In the genomic region with DNA sequence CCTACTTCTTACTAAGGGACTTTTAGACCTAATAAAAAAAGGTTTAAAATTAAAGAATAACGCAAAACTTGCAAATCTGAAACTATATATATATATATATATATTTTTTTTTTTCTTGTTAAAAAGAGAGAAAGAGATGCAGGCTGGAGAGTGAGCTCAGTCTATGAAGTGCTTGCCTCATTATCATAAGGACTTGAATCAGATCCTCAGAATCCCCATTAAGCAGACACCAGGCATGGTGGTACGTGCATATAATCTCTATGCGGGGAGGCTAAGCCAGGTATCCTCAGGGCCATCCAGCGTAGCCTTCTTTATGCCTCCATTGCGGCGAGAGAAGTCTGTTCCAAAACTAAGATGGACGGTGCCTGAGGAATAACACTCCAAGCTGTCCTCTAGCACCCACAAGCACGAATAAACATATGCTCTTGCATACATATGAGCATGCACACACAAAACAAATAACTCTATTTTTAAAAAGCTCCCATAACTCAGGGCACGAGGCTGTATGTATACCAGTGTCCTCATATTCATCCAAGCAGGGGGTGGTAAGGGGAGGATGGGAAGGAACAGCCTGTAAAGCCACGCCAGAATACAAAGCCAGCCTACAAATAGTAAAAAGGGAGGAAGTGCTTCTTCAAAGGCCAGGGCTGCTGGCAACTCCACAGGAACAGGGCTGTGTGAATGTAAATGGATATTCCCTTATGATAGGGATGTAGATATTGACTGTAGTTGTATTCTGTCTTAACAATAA, we compare ENCODE assay signal across 21 mouse cellular contexts.
DNase-seq lines count a peak whose midpoint lies in the region; ATAC-seq and TF ChIP-seq lines count a peak whose summit lies in the region.
"Had no signal": no experiment of that assay in that cellular context is flagged by ENCODE, and none has a peak within 500 bp of the region (broad histone marks: within the 10 kb centered on the region; RNA-seq: fewer than 3 reads in every experiment).

No protein-coding gene starts in this region.

- H3K9me3 ChIP-seq in forebrain, embryonic 15.5 days: no peaks in the 10 kb centered on the region
- no peaks in the 10 kb centered on the region; the same call in 1 of the 2 replicates for H3K9me3 ChIP-seq in forebrain, embryonic 12.5 days
- no peaks in the 10 kb centered on the region; the same call in 1 of the 2 replicates for H3K9me3 ChIP-seq in midbrain, embryonic 13.5 days
- no peaks in the 10 kb centered on the region for H3K9me3 ChIP-seq in midbrain, embryonic 11.5 days (ENCODE audit: control insufficient read depth, low read length)
- H3K9me3 ChIP-seq: embryonic facial prominence, embryonic 10.5 days; liver, embryonic 13.5 days; neural tube, embryonic 12.5 days had no signal

- TF ChIP-seq CTCF in brain, embryonic 14.5 days (IDR thresholded peaks at IDR 0.05; ENCODE audit: borderline replicate concordance, extremely low read depth, insufficient read depth, insufficient read length): no peak

- WGBS in forebrain, embryonic 15.5 days: 50% methylated on average over 10 of the region's 10 CpGs
- 70% methylated on average over 10 of the region's 10 CpGs for WGBS in forebrain, embryonic 12.5 days
- WGBS in midbrain, embryonic 13.5 days: 62% methylated on average over 10 of the region's 10 CpGs
- WGBS in midbrain, embryonic 11.5 days: 71% methylated on average over 10 of the region's 10 CpGs

- peak; percentile 58 for ATAC-seq in forebrain, embryonic 15.5 days (replicated peaks)
- no peak for ATAC-seq in forebrain, embryonic 12.5 days (ENCODE audit: low FRiP score)
- ATAC-seq in midbrain, embryonic 13.5 days: peak; percentile 50; the same call in 1 of the 2 replicates
- no peak for ATAC-seq in midbrain, embryonic 11.5 days (ENCODE audit: low FRiP score)
- ATAC-seq: CD4-positive, CD25-positive, alpha-beta regulatory T cell, adult 4 months had no signal

- H3K27ac ChIP-seq in forebrain, embryonic 15.5 days (replicated peaks): peak overlapping the region; percentile 51
- no peak overlapping the region for H3K27ac ChIP-seq in forebrain, embryonic 12.5 days
- peak overlapping the region; percentile 65 for H3K27ac ChIP-seq in midbrain, embryonic 13.5 days
- H3K27ac ChIP-seq in midbrain, embryonic 11.5 days (ENCODE audit: low read depth, low read length): no peak overlapping the region
- H3K27ac ChIP-seq: embryonic facial prominence, embryonic 10.5 days; liver, embryonic 13.5 days; neural tube, embryonic 12.5 days; stomach, postnatal 0 days had no signal

- no peaks in the 10 kb centered on the region for H3K36me3 ChIP-seq in forebrain, embryonic 15.5 days
- no peaks in the 10 kb centered on the region for H3K36me3 ChIP-seq in forebrain, embryonic 12.5 days (replicated peaks)
- no peaks in the 10 kb centered on the region for H3K36me3 ChIP-seq in midbrain, embryonic 13.5 days
- no peaks in the 10 kb centered on the region for H3K36me3 ChIP-seq in midbrain, embryonic 11.5 days (ENCODE audit: control insufficient read depth, insufficient read depth, low read length)
- H3K36me3 ChIP-seq: embryonic facial prominence, embryonic 10.5 days; liver, embryonic 13.5 days; neural tube, embryonic 12.5 days had no signal

- no peak overlapping the region for H3K4me3 ChIP-seq in forebrain, embryonic 15.5 days
- H3K4me3 ChIP-seq in forebrain, embryonic 12.5 days (replicated peaks): no peak overlapping the region
- no peak overlapping the region for H3K4me3 ChIP-seq in midbrain, embryonic 13.5 days (replicated peaks)
- H3K4me3 ChIP-seq in midbrain, embryonic 11.5 days (ENCODE audit: low read depth, low read length): no peak overlapping the region
- H3K4me3 ChIP-seq: embryonic facial prominence, embryonic 10.5 days; left cerebral cortex, adult 2 months; liver, embryonic 13.5 days; megakaryocyte, embryonic 14.5 days; neural tube, embryonic 12.5 days had no signal

- H3K4me1 ChIP-seq in forebrain, embryonic 15.5 days: peaks cover 27% of the 10 kb centered on the region
- peaks cover 14% of the 10 kb centered on the region for H3K4me1 ChIP-seq in forebrain, embryonic 12.5 days
- H3K4me1 ChIP-seq in midbrain, embryonic 13.5 days (replicated peaks): peaks cover 25% of the 10 kb centered on the region
- no peaks in the 10 kb centered on the region for H3K4me1 ChIP-seq in midbrain, embryonic 11.5 days (ENCODE audit: control insufficient read depth, insufficient read depth, low read length)
- H3K4me1 ChIP-seq: embryonic facial prominence, embryonic 10.5 days; liver, embryonic 13.5 days; megakaryocyte, embryonic 14.5 days; neural tube, embryonic 12.5 days had no signal

- H3K9ac ChIP-seq in forebrain, embryonic 15.5 days (replicated peaks): no peak overlapping the region
- H3K9ac ChIP-seq in forebrain, embryonic 12.5 days: no peak overlapping the region
- no peak overlapping the region for H3K9ac ChIP-seq in midbrain, embryonic 13.5 days (replicated peaks)
- H3K9ac ChIP-seq in midbrain, embryonic 11.5 days (ENCODE audit: low read length): no peak overlapping the region
- H3K9ac ChIP-seq: liver, embryonic 13.5 days; lung, embryonic 14.5 days; neural tube, embryonic 12.5 days had no signal

- no peak for DNase-seq in midbrain, embryonic 11.5 days (ENCODE audit: low spot score, missing footprints)
- DNase-seq in brain, embryonic 14.5 days (ENCODE audit: low read depth): peak; percentile 55
- peak; percentile 16 for DNase-seq in right cerebral cortex, postnatal 14 days
- DNase-seq in thymus, postnatal 4 days: no peak
- DNase-seq: adrenal gland, postnatal 14 days; cerebellum, adult 11 months; cerebellum, adult 9-11 months; heart, postnatal 10 days; kidney, adult 18-20 months; liver, embryonic 13.5 days; lung, embryonic 14.5 days had no signal

- no peak for TF ChIP-seq POLR2A in brain, embryonic 14.5 days (IDR thresholded peaks at IDR 0.05; ENCODE audit: borderline replicate concordance, extremely low read depth, insufficient read depth, insufficient read length, poor library complexity, severe bottlenecking)

- H3K4me2 ChIP-seq in forebrain, embryonic 15.5 days (replicated peaks): no peak overlapping the region
- H3K4me2 ChIP-seq in forebrain, embryonic 12.5 days: no peak overlapping the region
- no peak overlapping the region for H3K4me2 ChIP-seq in midbrain, embryonic 13.5 days (replicated peaks)
- H3K4me2 ChIP-seq in midbrain, embryonic 11.5 days: no peak overlapping the region
- H3K4me2 ChIP-seq: heart, embryonic 11.5 days; liver, embryonic 13.5 days; lung, embryonic 14.5 days; neural tube, embryonic 12.5 days had no signal

- H3K27me3 ChIP-seq in forebrain, embryonic 15.5 days: no peaks in the 10 kb centered on the region
- no peaks in the 10 kb centered on the region for H3K27me3 ChIP-seq in forebrain, embryonic 12.5 days
- no peaks in the 10 kb centered on the region for H3K27me3 ChIP-seq in midbrain, embryonic 13.5 days
- no peaks in the 10 kb centered on the region for H3K27me3 ChIP-seq in midbrain, embryonic 11.5 days (ENCODE audit: control insufficient read depth, insufficient read depth, low read length)
- H3K27me3 ChIP-seq: liver, embryonic 13.5 days; megakaryocyte, embryonic 14.5 days; neural tube, embryonic 12.5 days had no signal

Comparison
In these comparisons a context has a peak if more than half of its experiments do, and no peak if none do; other contexts are left out.
1. ATAC-seq: peak in forebrain, embryonic 15.5 days (single experiment) and midbrain, embryonic 13.5 days (single experiment); none in forebrain, embryonic 12.5 days (single experiment) and midbrain, embryonic 11.5 days (single experiment).
2. H3K27ac ChIP-seq: peak in forebrain, embryonic 15.5 days (single experiment) and midbrain, embryonic 13.5 days (single experiment); none in forebrain, embryonic 12.5 days (single experiment) and midbrain, embryonic 11.5 days (single experiment).
3. DNase-seq: peak in brain, embryonic 14.5 days (single experiment) and right cerebral cortex, postnatal 14 days (single experiment); none in midbrain, embryonic 11.5 days (single experiment) and thymus, postnatal 4 days (single experiment).